Mouse (Mus musculus) regulatory T cell (primary cell): Measurements from ENCODE around the gene Trpm3.

Experiments
- in situ Hi-C: fragments of 300-600 bp; cut with MboI, MseI; formaldehyde crosslinking; loops from one replicate; pipeline ENCODE4 v1.15.1; 2025; ENCODE audit warnings: high pct_unique_total_duplicates

Gene Trpm3

GRCm38 (mm10) chr19:23034117-23034516 lies 895.3 kb downstream of the Trpm3 start:
- in situ Hi-C loops = no loop called here

DNA sequence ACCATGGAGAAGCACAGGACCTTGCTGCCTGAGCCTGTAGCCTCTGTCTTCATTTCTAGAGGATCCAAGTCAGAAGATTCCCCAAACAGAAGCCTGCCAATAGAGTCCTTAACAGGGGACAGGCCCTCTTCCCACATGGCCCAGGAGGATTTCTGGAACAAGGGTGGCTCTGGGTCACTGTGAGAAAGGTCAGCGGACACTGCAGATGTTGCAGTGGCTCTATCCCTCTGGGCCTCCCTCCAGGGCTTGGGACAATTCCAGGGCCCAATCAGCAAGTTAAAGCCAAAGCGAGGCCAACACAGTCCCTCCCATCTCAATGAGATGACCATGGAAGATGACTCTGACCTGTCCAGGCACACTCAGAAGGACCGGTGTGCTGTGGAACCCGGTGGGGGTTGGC lies 896.1 kb downstream of the Trpm3 start:
- in situ Hi-C loops = no loop called here

DNA sequence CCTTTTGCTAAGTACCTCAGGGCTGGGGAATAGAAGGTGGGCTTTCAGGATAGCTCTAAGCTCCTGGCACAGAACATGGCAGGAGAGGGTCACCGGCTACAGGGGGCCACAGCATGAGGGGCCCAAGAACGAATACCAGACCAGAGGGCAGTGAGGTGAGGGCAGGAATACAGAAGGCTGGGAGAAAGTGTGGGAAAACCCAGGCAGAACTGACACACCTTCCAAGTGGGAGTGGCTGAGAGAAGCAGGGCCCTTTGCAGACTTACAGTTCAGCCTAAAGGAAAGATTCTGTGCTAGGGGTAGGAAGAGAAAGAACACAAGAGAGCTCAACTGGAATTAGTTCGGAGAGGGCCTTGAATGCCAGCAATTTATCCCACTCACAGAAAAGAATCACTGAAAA lies 896.9 kb downstream of the Trpm3 start:
- in situ Hi-C loops = no loop called here

DNA sequence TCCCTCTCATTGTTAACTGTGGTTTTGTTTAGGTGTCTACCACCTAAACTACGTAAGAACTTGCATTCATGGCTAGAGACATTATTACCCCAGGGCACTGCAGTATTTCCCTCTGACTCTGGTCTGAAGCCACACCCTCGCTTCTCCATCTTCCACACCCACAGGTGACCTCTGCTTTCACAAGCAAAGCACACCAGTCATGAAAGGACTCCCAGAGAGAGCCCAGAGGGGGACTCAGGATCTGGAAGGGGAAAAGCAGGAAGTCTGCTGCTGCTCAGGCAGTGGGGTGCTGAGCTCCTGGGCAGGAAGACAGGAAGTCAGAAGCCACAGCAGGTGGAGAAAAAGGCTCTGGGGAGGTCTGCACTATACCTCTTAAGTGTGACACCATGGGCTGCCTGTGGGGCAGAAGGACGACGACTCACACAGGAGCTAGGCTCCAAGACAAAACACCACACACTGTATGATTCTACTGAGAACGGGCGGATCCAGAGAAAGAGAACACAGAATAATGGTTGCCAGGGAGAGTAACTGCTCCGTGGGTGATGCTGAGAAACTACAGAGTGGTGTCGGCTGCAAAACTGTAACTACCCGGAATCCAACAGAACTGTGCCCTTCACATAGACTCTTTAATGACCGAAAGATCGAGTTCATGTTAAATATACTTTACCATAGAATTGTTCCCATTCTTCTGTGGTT lies 898.1 kb downstream of the Trpm3 start:
- in situ Hi-C loops = no loop called here

GRCm38 (mm10) chr19:23037499-23037898 lies 898.7 kb downstream of the Trpm3 start:
- in situ Hi-C loops = no loop called here

DNA sequence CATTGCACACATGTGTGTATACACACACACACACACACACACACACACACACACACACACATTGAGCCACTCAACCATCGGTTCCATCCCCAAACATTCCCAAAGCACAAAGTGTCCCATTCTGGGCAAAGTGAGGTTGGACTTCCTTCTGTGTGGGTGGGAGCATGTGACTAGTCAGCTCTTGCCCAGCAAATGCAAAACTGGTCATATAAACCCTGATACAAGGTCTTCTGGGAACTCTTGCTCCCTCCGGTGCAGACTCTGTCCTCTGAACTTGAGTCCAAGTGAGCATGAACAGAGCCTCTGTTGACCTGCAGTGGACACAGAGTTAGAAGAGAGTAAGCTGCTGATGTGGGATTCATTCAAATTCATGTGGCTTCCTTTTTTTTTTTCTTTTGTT lies 899.5 kb downstream of the Trpm3 start:
- in situ Hi-C loops = no loop called here

DNA sequence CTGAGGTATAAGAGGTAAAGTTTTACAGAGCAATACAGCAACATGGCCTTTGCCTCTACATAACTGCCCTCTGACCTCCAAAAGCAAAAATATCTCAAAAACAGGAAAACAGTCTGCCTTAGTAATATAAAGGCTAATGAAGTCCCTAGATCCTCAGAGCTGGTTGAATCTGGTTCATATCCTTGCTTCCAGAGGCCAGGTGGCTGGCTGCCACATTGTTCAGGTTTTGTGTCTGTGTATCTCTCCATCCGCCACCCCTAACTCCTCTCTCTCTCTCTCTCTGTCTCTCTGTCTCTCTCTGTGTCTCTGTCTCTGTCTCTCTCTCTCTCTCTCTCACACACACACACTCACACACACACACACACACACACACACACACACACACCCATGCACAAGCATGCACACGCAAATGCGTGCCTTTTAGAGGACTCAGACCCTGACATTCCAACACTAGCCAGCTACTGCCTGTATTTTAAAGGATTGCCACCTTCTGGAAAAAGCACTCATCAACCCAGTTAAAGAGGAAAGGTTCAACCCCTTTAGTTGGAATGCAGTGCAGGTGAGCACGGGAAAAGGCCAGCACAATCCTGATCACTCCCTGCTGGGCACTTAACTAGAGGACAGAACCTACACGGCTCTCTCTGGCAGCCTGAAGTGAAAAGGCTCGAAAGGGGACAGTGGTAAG lies 902.8 kb downstream of the Trpm3 start:
- in situ Hi-C loops = no loop called here

DNA sequence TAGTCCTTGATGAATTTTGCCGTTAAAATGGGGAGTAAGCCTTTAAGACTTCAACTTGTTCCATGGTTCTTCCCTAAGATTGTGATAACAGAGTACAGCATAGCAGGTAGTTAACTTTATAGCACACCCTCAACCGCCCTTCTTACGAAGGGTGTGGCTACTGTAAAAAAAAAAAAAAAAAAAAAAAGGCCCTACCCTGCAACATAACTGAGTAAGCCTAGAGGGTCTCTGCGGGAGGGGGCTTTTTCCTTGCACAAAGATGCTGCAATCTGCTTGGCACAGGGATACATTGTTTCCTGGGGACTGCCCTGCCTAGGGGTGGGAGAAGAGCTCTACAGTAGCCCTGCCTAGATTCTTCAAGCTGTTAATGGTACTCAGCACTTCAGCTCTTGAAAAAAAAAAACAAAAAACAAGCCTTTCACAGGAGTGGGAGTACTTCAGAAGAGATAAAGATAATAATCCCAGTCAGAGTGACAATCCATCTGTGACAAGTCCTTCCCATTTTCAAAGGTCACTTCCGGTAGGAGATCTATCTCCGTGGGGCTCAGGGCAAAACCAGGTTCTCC lies 903.4 kb downstream of the Trpm3 start:
- in situ Hi-C loops = no loop called here

GRCm38 (mm10) chr19:23043699-23044098 lies 904.9 kb downstream of the Trpm3 start:
- in situ Hi-C loops = no loop called here
